Mouse (Mus musculus): Measurements from ENCODE around the gene Pdia3. TPM values are rescaled to one million over a fixed set of nuclear protein-coding genes. Genes with fewer than 3 reads are reported as not detected.
A peak's percentile ranks its signal among the peaks of the same experiment; 100 is the strongest.

Gene Pdia3
- polyA plus RNA-seq, 1 experiment from 2014 or later: 231 TPM

DNA sequence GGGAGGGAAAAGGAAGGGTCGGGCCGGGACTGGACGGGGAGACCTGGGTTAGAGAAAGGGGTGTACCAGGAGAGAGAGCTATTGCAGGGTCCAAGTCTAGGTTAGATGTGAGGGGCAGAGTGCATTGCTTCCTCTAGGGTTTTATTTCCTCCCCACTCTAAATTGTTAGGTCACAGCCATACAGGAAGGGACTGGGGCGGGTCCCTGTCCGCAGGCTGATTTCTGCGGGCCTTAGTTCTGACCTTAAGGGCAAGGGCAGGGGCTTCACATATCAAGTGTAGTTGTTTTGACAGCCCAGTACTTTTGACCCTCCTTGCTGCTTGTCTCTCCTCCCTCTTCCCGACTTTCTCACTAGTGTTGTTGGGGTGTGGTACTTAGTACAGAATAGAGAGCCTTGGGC is 36.5 kb downstream of the Pdia3 start:
- DNase-seq: peak; percentile 43

GRCm38 (mm10) chr2:121452361-121452760 is 38.8 kb downstream of the Pdia3 start:
- Histone ChIP-seq H3K4me3 (ENCODE audit: low read depth, low read length) (no peak overlapping the region), H3K27ac (ENCODE audit: low read depth) (no peak overlapping the region), H3K4me2 (ENCODE audit: low read depth, low read length) (no peak overlapping the region), H3K27me3 (ENCODE audit: insufficient read depth, low read length) (no peaks in the 10 kb centered on the region), H3K9ac (replicated peaks) (no peak overlapping the region), H3K36me3 (replicated peaks; ENCODE audit: insufficient read depth, low read length) (peaks cover 24% of the 10 kb centered on the region), H3K4me1 (ENCODE audit: insufficient read depth) (peaks cover 29% of the 10 kb centered on the region), H3K9me3 (ENCODE audit: low read length) (no peaks in the 10 kb centered on the region)
- 72% methylated on average over 4 of the region's 4 CpGs for WGBS (ENCODE audit: insufficient replicate concordance)
- no peak for TF ChIP-seq CTCF (IDR thresholded peaks at IDR 0.05; ENCODE audit: low read depth)
- no peak for TF ChIP-seq EP300 (IDR thresholded peaks at IDR 0.05; ENCODE audit: low read depth)
- DNase-seq: no peak
- ATAC-seq: no peak

More for the DNA sequence above, 36.5 kb downstream of the Pdia3 start:
- Histone ChIP-seq H3K4me3 (ENCODE audit: low read depth, low read length) (peak overlapping the region; percentile 99), H3K4me2 (ENCODE audit: low read depth, low read length) (peak overlapping the region; percentile 95), H3K4me1 (ENCODE audit: insufficient read depth) (peaks cover 23% of the 10 kb centered on the region), H3K36me3 (replicated peaks; ENCODE audit: insufficient read depth, low read length) (peaks cover 24% of the 10 kb centered on the region), H3K9me3 (ENCODE audit: low read length) (no peaks in the 10 kb centered on the region), H3K9ac (replicated peaks) (peak overlapping the region; percentile 100), H3K27me3 (ENCODE audit: insufficient read depth, low read length) (no peaks in the 10 kb centered on the region), H3K27ac (ENCODE audit: low read depth) (peak overlapping the region; percentile 97)
- WGBS (ENCODE audit: insufficient replicate concordance): under 1% methylated on average over 7 of the region's 7 CpGs
- TF ChIP-seq CTCF (IDR thresholded peaks at IDR 0.05; ENCODE audit: low read depth): no peak
- no peak for TF ChIP-seq EP300 (IDR thresholded peaks at IDR 0.05; ENCODE audit: low read depth)
- no peak for ATAC-seq

GRCm38 (mm10) chr2:121452990-121453389 is 39.4 kb downstream of the Pdia3 start, which contains the start of gene Hypk:
Gene Hypk, plus strand, starts transcription at chr2:121453290.
- Histone ChIP-seq H3K36me3 (replicated peaks; ENCODE audit: insufficient read depth, low read length) (peaks cover 24% of the 10 kb centered on the region), H3K9ac (replicated peaks) (no peak within 1 kb of the TSS), H3K27me3 (ENCODE audit: insufficient read depth, low read length) (no peaks in the 10 kb centered on the region), H3K4me2 (ENCODE audit: low read depth, low read length) (no peak within 1 kb of the TSS), H3K9me3 (ENCODE audit: low read length) (no peaks in the 10 kb centered on the region), H3K4me1 (ENCODE audit: insufficient read depth) (peaks cover 30% of the 10 kb centered on the region), H3K4me3 (ENCODE audit: low read depth, low read length) (no peak within 1 kb of the TSS), H3K27ac (ENCODE audit: low read depth) (no peak within 1 kb of the TSS)
- WGBS (ENCODE audit: insufficient replicate concordance): 57% methylated on average over 4 of the region's 4 CpGs
- TF ChIP-seq EP300 (IDR thresholded peaks at IDR 0.05; ENCODE audit: low read depth): no peak
- no peak for TF ChIP-seq CTCF (IDR thresholded peaks at IDR 0.05; ENCODE audit: low read depth)
- DNase-seq: no peak
- ATAC-seq: no peak

GRCm38 (mm10) chr2:121453917-121454316 is 40.3 kb downstream of the Pdia3 start:
- Histone ChIP-seq H3K36me3 (replicated peaks; ENCODE audit: insufficient read depth, low read length) (peaks cover 30% of the 10 kb centered on the region), H3K27ac (ENCODE audit: low read depth) (no peak overlapping the region), H3K27me3 (ENCODE audit: insufficient read depth, low read length) (no peaks in the 10 kb centered on the region), H3K9me3 (ENCODE audit: low read length) (no peaks in the 10 kb centered on the region), H3K9ac (replicated peaks) (no peak overlapping the region), H3K4me2 (ENCODE audit: low read depth, low read length) (no peak overlapping the region), H3K4me3 (ENCODE audit: low read depth, low read length) (no peak overlapping the region), H3K4me1 (ENCODE audit: insufficient read depth) (peaks cover 29% of the 10 kb centered on the region)
- no peak for TF ChIP-seq CTCF (IDR thresholded peaks at IDR 0.05; ENCODE audit: low read depth)
- TF ChIP-seq EP300 (IDR thresholded peaks at IDR 0.05; ENCODE audit: low read depth): no peak
- WGBS (ENCODE audit: insufficient replicate concordance): 84% methylated on average over 6 of the region's 6 CpGs
- ATAC-seq (no peak), DNase-seq (no peak)

- Histone ChIP-seq H3K9me3 (ENCODE audit: low read length) (no peaks in the 10 kb centered on the region), H3K27ac (ENCODE audit: low read depth) (no peak overlapping the region), H3K27me3 (ENCODE audit: insufficient read depth, low read length) (no peaks in the 10 kb centered on the region), H3K4me3 (ENCODE audit: low read depth, low read length) (no peak overlapping the region), H3K4me2 (ENCODE audit: low read depth, low read length) (no peak overlapping the region), H3K9ac (replicated peaks) (no peak overlapping the region), H3K4me1 (ENCODE audit: insufficient read depth) (peaks cover 22% of the 10 kb centered on the region), H3K36me3 (replicated peaks; ENCODE audit: insufficient read depth, low read length) (peaks cover 32% of the 10 kb centered on the region)
- 75% methylated on average over 5 of the region's 5 CpGs for WGBS (ENCODE audit: insufficient replicate concordance)
- no peak for ATAC-seq
- no peak for TF ChIP-seq CTCF (IDR thresholded peaks at IDR 0.05; ENCODE audit: low read depth)
- TF ChIP-seq EP300 (IDR thresholded peaks at IDR 0.05; ENCODE audit: low read depth): no peak
- no peak for DNase-seq
Measured at GRCm38 (mm10) chr2:121455534-121455933, 42.0 kb downstream of the Pdia3 start.

- Histone ChIP-seq H3K4me1 (ENCODE audit: insufficient read depth) (peaks cover 15% of the 10 kb centered on the region), H3K9ac (replicated peaks) (peak within 1 kb of the TSS; percentile 78), H3K27ac (ENCODE audit: low read depth) (peak within 1 kb of the TSS; percentile 84), H3K36me3 (replicated peaks; ENCODE audit: insufficient read depth, low read length) (peaks cover 27% of the 10 kb centered on the region), H3K9me3 (ENCODE audit: low read length) (no peaks in the 10 kb centered on the region), H3K4me3 (ENCODE audit: low read depth, low read length) (peak within 1 kb of the TSS; percentile 76), H3K27me3 (ENCODE audit: insufficient read depth, low read length) (no peaks in the 10 kb centered on the region), H3K4me2 (ENCODE audit: low read depth, low read length) (peak within 1 kb of the TSS; percentile 80)
- 3% methylated on average over 41 of the region's 41 CpGs for whole genome bisulfite sequencing (ENCODE audit: insufficient replicate concordance)
- TF ChIP-seq CTCF (IDR thresholded peaks at IDR 0.05; ENCODE audit: low read depth) (no peak), EP300 (IDR thresholded peaks at IDR 0.05; ENCODE audit: low read depth) (peak; percentile 47; the same call in 1 of the 2 replicates)
- ATAC-seq (peak; percentile 95), DNase-seq (peak; percentile 91)
Measured at GRCm38 (mm10) chr2:121456692-121457642, 43.4 kb downstream of the Pdia3 start, which contains the start of gene Serinc4. Gene Serinc4, minus strand, starts transcription at chr2:121456781.
